Mouse (Mus musculus): ENCODE measurements around the gene Trpv2. TPM values are rescaled to one million over a fixed set of nuclear protein-coding genes. Genes with fewer than 3 reads are reported as not detected.

Gene Trpv2
- polyA plus RNA-seq, 1 experiment: not detected

- WGBS: 30% methylated on average over 11 of the region's 11 CpGs
- Histone ChIP-seq H3K4me3 (ENCODE audit: insufficient read depth, low read depth, low read length) (no peak overlapping the region), H3K27ac (ENCODE audit: insufficient read depth, low read depth, low read length) (0 out of 2 replicates have a peak overlapping the region, but pooled peaks have one; percentile 50), H3K4me1 (ENCODE audit: control insufficient read depth, insufficient read depth, low read length) (peaks cover 52% of the 10 kb centered on the region)
- TF ChIP-seq CTCF (IDR thresholded peaks at IDR 0.05; ENCODE audit: insufficient read depth, low read depth, low read length) (no peak), POLR2A (IDR thresholded peaks at IDR 0.05; ENCODE audit: insufficient read depth, low read depth, low read length) (no peak)
These were observed 67.9 kb downstream of the Trpv2 start for GRCm38 (mm10) chr11:62642023-62642844.

GRCm38 (mm10) chr11:62643011-62643631, 68.8 kb downstream of the Trpv2 start:
- no peak overlapping the region for H3K4me3 ChIP-seq (ENCODE audit: insufficient read depth, low read depth, low read length)
- 0 out of 2 replicates have a peak overlapping the region, but pooled peaks have one; percentile 14 for H3K27ac ChIP-seq (ENCODE audit: insufficient read depth, low read depth, low read length)
- no peak for TF ChIP-seq CTCF (IDR thresholded peaks at IDR 0.05; ENCODE audit: insufficient read depth, low read depth, low read length)
- TF ChIP-seq POLR2A (IDR thresholded peaks at IDR 0.05; ENCODE audit: insufficient read depth, low read depth, low read length): no peak
- WGBS: 58% methylated on average over 8 of the region's 8 CpGs
- H3K4me1 ChIP-seq (ENCODE audit: control insufficient read depth, insufficient read depth, low read length): peaks cover 44% of the 10 kb centered on the region

DNA sequence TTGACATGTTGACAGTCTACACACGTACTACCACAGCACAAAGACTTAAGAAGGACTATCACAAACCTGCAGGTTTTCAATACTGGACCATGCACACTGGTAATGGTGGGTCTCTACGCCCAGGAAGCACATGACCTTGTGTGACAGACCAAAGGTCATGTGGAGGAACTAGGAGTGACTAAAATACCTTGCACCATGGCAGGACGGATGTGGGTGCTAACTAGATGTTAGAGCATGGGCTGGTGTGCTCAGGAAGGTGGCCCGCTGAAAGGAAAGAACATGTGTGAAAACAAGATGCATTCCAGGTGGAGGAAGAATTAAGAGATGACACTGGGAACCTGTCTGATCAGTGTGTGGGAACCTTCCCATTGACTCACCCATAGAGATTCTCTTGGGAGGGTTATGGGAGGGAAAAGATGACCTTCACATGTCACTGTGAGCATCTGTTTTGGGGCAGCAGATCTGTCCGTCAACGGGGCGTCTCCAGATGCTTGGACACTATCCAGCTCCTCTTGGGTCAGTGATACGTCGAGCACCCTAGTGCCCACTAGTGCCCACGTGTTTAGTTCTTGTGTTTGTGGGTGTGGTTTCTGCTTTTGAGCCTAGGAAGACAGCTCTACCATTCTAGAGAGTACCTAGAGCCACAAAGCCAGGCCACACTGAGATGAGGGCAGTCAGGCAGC, 69.5 kb downstream of the Trpv2 start:
- no peak for TF ChIP-seq POLR2A (IDR thresholded peaks at IDR 0.05; ENCODE audit: insufficient read depth, low read depth, low read length)
- Histone ChIP-seq H3K27ac (ENCODE audit: insufficient read depth, low read depth, low read length) (0 out of 2 replicates have a peak overlapping the region, but pooled peaks have one; percentile 14), H3K4me3 (ENCODE audit: insufficient read depth, low read depth, low read length) (no peak overlapping the region), H3K4me1 (ENCODE audit: control insufficient read depth, insufficient read depth, low read length) (peaks cover 43% of the 10 kb centered on the region)
- WGBS: 86% methylated on average over 10 of the region's 10 CpGs

- Histone ChIP-seq H3K4me3 (ENCODE audit: insufficient read depth, low read depth, low read length) (no peak overlapping the region), H3K27ac (ENCODE audit: insufficient read depth, low read depth, low read length) (no peak overlapping the region), H3K4me1 (ENCODE audit: control insufficient read depth, insufficient read depth, low read length) (peaks cover 43% of the 10 kb centered on the region)
- TF ChIP-seq POLR2A (IDR thresholded peaks at IDR 0.05; ENCODE audit: insufficient read depth, low read depth, low read length) (no peak), CTCF (IDR thresholded peaks at IDR 0.05; ENCODE audit: insufficient read depth, low read depth, low read length) (no peak)
- WGBS: 94% methylated on average over 5 of the region's 5 CpGs
These were observed 70.5 kb downstream of the Trpv2 start for GRCm38 (mm10) chr11:62644602-62645336.

- Histone ChIP-seq H3K4me3 (ENCODE audit: insufficient read depth, low read depth, low read length) (no peak overlapping the region), H3K27ac (ENCODE audit: insufficient read depth, low read depth, low read length) (peak overlapping the region; percentile 49; the same call in 1 of the 2 replicates), H3K4me1 (ENCODE audit: control insufficient read depth, insufficient read depth, low read length) (peaks cover 38% of the 10 kb centered on the region)
- TF ChIP-seq POLR2A (IDR thresholded peaks at IDR 0.05; ENCODE audit: insufficient read depth, low read depth, low read length) (no peak), CTCF (IDR thresholded peaks at IDR 0.05; ENCODE audit: insufficient read depth, low read depth, low read length) (no peak)
- 85% methylated on average over 4 of the region's 4 CpGs for WGBS
These were observed 71.0 kb downstream of the Trpv2 start for GRCm38 (mm10) chr11:62645337-62645675.

DNA sequence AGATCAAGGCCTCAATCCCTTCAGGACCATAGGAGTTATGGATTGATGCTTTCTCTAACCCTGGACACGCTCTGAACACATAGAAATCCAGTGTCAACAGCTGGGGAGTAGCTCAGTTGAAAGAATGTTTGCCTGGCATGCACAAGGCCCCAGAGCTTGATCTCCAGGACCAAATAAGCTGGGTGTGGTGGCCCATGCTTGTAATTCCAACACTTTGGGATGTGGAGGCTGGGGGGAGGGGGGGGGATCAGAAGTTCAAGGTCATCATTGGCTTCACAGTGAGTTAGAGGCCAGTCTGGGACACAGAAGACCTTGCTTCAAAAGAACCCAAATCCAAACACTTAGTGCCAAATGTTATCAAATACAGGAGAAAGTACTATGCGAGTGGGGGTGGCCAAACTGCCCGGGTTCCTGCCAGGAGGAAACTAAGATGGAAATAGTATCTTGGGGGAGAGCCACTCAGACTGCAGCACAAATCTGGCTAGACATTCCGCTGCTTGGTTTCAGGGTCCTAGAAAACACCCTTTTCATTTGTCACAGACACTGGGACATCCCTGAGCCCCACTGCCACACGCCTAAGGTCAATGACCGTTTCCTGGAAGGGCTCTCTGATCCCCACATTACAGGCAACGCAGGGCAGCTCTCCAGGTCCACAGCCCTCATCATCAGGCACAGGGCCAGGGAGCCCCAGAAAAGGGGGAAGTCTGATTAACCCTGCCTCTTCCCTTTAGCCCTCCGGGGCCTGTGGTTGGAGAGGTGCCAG, 71.6 kb downstream of the Trpv2 start:
- Histone ChIP-seq H3K4me1 (ENCODE audit: control insufficient read depth, insufficient read depth, low read length) (peaks cover 42% of the 10 kb centered on the region), H3K4me3 (ENCODE audit: insufficient read depth, low read depth, low read length) (peak overlapping the region; percentile 44), H3K27ac (ENCODE audit: insufficient read depth, low read depth, low read length) (peak overlapping the region; percentile 49)
- TF ChIP-seq CTCF (IDR thresholded peaks at IDR 0.05; ENCODE audit: insufficient read depth, low read depth, low read length): no peak
- no peak for TF ChIP-seq POLR2A (IDR thresholded peaks at IDR 0.05; ENCODE audit: insufficient read depth, low read depth, low read length)
- 13% methylated on average over 8 of the region's 8 CpGs for WGBS

DNA sequence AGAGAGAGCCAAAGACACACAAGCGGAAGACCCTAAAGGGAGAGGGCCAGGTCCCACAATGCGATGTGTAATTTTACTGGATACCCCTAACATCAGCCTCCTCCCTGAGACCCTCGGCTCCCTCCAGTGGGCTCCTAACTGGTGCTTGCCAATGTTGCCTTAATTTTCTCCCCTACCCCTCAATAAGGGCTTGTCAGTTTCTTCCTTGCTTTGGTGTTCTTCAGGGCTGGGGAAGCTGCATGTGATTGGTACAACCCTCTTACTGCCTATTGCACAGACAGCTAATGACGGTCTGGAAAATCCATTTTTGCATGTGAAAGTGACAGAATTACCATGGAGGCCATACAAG, 72.2 kb downstream of the Trpv2 start:
- TF ChIP-seq POLR2A (IDR thresholded peaks at IDR 0.05; ENCODE audit: insufficient read depth, low read depth, low read length) (no peak), CTCF (IDR thresholded peaks at IDR 0.05; ENCODE audit: insufficient read depth, low read depth, low read length) (no peak)
- 22% methylated on average over 4 of the region's 4 CpGs for WGBS
- peak overlapping the region; percentile 49 for H3K27ac ChIP-seq (ENCODE audit: insufficient read depth, low read depth, low read length)
- peak overlapping the region; percentile 44 for H3K4me3 ChIP-seq (ENCODE audit: insufficient read depth, low read depth, low read length)
- H3K4me1 ChIP-seq (ENCODE audit: control insufficient read depth, insufficient read depth, low read length): peaks cover 42% of the 10 kb centered on the region

GRCm38 (mm10) chr11:62646958-62647515, 72.8 kb downstream of the Trpv2 start:
- TF ChIP-seq POLR2A (IDR thresholded peaks at IDR 0.05; ENCODE audit: insufficient read depth, low read depth, low read length) (no peak), CTCF (IDR thresholded peaks at IDR 0.05; ENCODE audit: insufficient read depth, low read depth, low read length) (no peak)
- Histone ChIP-seq H3K27ac (ENCODE audit: insufficient read depth, low read depth, low read length) (peak overlapping the region; percentile 56), H3K4me3 (ENCODE audit: insufficient read depth, low read depth, low read length) (peak overlapping the region; percentile 62), H3K4me1 (ENCODE audit: control insufficient read depth, insufficient read depth, low read length) (peaks cover 42% of the 10 kb centered on the region)
- 33% methylated on average over 7 of the region's 7 CpGs for WGBS
